Mouse (Mus musculus) heart, embryonic 10.5 days (tissue): ENCODE data around the gene Fggy. TPM values are rescaled to one million over a fixed set of nuclear protein-coding genes. Genes with fewer than 3 reads are reported as not detected.

Experiments used
- DNase-seq: peaks from one replicate; pipeline ENCODE4 v3.0.0-alpha.2; 2017; ENCODE audit warnings: low spot score
- H3K27ac ChIP-seq: fragments of 300-500 bp; sonication (generic); 2 replicates; pipeline ENCODE4 v1.5.1; 2016; ENCODE audit warnings: mild to moderate bottlenecking
- H3K27me3 ChIP-seq: fragments of 300-500 bp; sonication (generic); 2 replicates; pipeline ENCODE4 v1.6.1; 2016; ENCODE audit warnings: mild to moderate bottlenecking; ENCODE audit not compliant: poor library complexity, insufficient read depth, severe bottlenecking
- H3K36me3 ChIP-seq: fragments of 300-500 bp; sonication (generic); 2 replicates; pipeline ENCODE4 v1.6.1; 2016; ENCODE audit warnings: mild to moderate bottlenecking, moderate library complexity
- H3K4me1 ChIP-seq: fragments of 300-500 bp; sonication (generic); 2 replicates; pipeline ENCODE4 v1.6.1; 2016; ENCODE audit warnings: mild to moderate bottlenecking
- H3K4me3 ChIP-seq: fragments of 300-500 bp; sonication (generic); 2 replicates; pipeline ENCODE4 v1.5.1; 2016; ENCODE audit warnings: mild to moderate bottlenecking, moderate library complexity
- H3K9me3 ChIP-seq: fragments of 300-500 bp; sonication (generic); 2 replicates; pipeline ENCODE4 v1.6.1; 2016; ENCODE audit warnings: mild to moderate bottlenecking, moderate library complexity
- WGBS: fragments of 180-500 bp; shearing (Covaris S2); methylation state at CpG from one replicate; pipeline ENCODE4 v1.1.7; 2016; 5-methylcytosine and 5-hydroxymethylcytosine counted together
- polyA plus RNA-seq: library from polyadenylated mRNA; unstranded; fragments of >200 nt; fragmentation: Nextera tagmentation; extraction: Ambion mirVana; gene quantifications from 2 replicates; pipeline ENCODE4 v1.2.1, GENCODE M21; 2016

The Fggy gene
- polyA plus RNA-seq, 1 experiment from 2014 or later: 8.0 TPM

GRCm38 (mm10) chr4:95680756-95681449, 123.6 kb downstream of the Fggy start:
- no peaks in the 10 kb centered on the region for H3K27me3 ChIP-seq
- no peak overlapping the region for H3K27ac ChIP-seq
- H3K9me3 ChIP-seq: no peaks in the 10 kb centered on the region
- 92% methylated on average over 5 of the region's 5 CpGs for WGBS
- H3K4me1 ChIP-seq: peaks cover 11% of the 10 kb centered on the region
- H3K36me3 ChIP-seq: no peaks in the 10 kb centered on the region
- no peak for DNase-seq
- no peak overlapping the region for H3K4me3 ChIP-seq

- Histone ChIP-seq H3K27me3 (no peaks in the 10 kb centered on the region), H3K27ac (no peak overlapping the region), H3K4me3 (no peak overlapping the region), H3K9me3 (no peaks in the 10 kb centered on the region), H3K36me3 (no peaks in the 10 kb centered on the region), H3K4me1 (peaks cover 11% of the 10 kb centered on the region)
- peak; percentile 76 for DNase-seq
- 11% methylated on average over 4 of the region's 4 CpGs for WGBS
These were observed 127.3 kb downstream of the Fggy start for GRCm38 (mm10) chr4:95684522-95685080.

GRCm38 (mm10) chr4:95686775-95687174, 129.5 kb downstream of the Fggy start:
- DNase-seq: no peak
- 82% methylated on average over 2 of the region's 2 CpGs for WGBS
- H3K9me3 ChIP-seq: no peaks in the 10 kb centered on the region
- H3K36me3 ChIP-seq: no peaks in the 10 kb centered on the region
- no peaks in the 10 kb centered on the region for H3K27me3 ChIP-seq
- H3K27ac ChIP-seq: no peak overlapping the region
- H3K4me3 ChIP-seq: no peak overlapping the region
- peaks cover 11% of the 10 kb centered on the region for H3K4me1 ChIP-seq

- Histone ChIP-seq H3K4me3 (no peak overlapping the region), H3K36me3 (no peaks in the 10 kb centered on the region), H3K27ac (no peak overlapping the region), H3K27me3 (no peaks in the 10 kb centered on the region), H3K4me1 (peaks cover 11% of the 10 kb centered on the region), H3K9me3 (no peaks in the 10 kb centered on the region)
- 85% methylated on average over 5 of the region's 5 CpGs for WGBS
- no peak for DNase-seq
These were observed 130.0 kb downstream of the Fggy start for GRCm38 (mm10) chr4:95687350-95687749.

GRCm38 (mm10) chr4:95688159-95688558, 130.9 kb downstream of the Fggy start:
- Histone ChIP-seq H3K36me3 (no peaks in the 10 kb centered on the region), H3K27me3 (no peaks in the 10 kb centered on the region), H3K4me1 (peaks cover 11% of the 10 kb centered on the region), H3K27ac (no peak overlapping the region), H3K4me3 (no peak overlapping the region), H3K9me3 (no peaks in the 10 kb centered on the region)
- 86% methylated on average over 4 of the region's 4 CpGs for WGBS
- no peak for DNase-seq

GRCm38 (mm10) chr4:95700366-95700765, 143.1 kb downstream of the Fggy start:
- Histone ChIP-seq H3K27ac (no peak overlapping the region), H3K9me3 (no peaks in the 10 kb centered on the region), H3K4me1 (no peaks in the 10 kb centered on the region), H3K27me3 (no peaks in the 10 kb centered on the region), H3K4me3 (no peak overlapping the region), H3K36me3 (no peaks in the 10 kb centered on the region)
- 73% methylated on average over 2 of the region's 2 CpGs for WGBS
- no peak for DNase-seq

GRCm38 (mm10) chr4:95707941-95708897, 150.9 kb downstream of the Fggy start:
- H3K27ac ChIP-seq: no peak overlapping the region
- no peak overlapping the region for H3K4me3 ChIP-seq
- no peak for DNase-seq
- H3K4me1 ChIP-seq: no peaks in the 10 kb centered on the region
- no peaks in the 10 kb centered on the region for H3K9me3 ChIP-seq
- no peaks in the 10 kb centered on the region for H3K27me3 ChIP-seq
- WGBS: 76% methylated on average over 5 of the region's 5 CpGs
- no peaks in the 10 kb centered on the region for H3K36me3 ChIP-seq

GRCm38 (mm10) chr4:95709750-95710149, 152.4 kb downstream of the Fggy start:
- 75% methylated on average over 1 of the region's 1 CpGs for WGBS
- no peak for DNase-seq
- Histone ChIP-seq H3K27ac (no peak overlapping the region), H3K9me3 (no peaks in the 10 kb centered on the region), H3K4me1 (no peaks in the 10 kb centered on the region), H3K4me3 (no peak overlapping the region), H3K36me3 (no peaks in the 10 kb centered on the region), H3K27me3 (no peaks in the 10 kb centered on the region)

GRCm38 (mm10) chr4:95712802-95713201, 155.5 kb downstream of the Fggy start:
- DNase-seq: no peak
- Histone ChIP-seq H3K36me3 (no peaks in the 10 kb centered on the region), H3K4me1 (no peaks in the 10 kb centered on the region), H3K4me3 (no peak overlapping the region), H3K27me3 (no peaks in the 10 kb centered on the region), H3K9me3 (no peaks in the 10 kb centered on the region), H3K27ac (no peak overlapping the region)
- WGBS: 86% methylated on average over 1 of the region's 1 CpGs

GRCm38 (mm10) chr4:95713271-95713670, 156.0 kb downstream of the Fggy start:
- H3K9me3 ChIP-seq: no peaks in the 10 kb centered on the region
- WGBS: 70% methylated on average over 3 of the region's 3 CpGs
- no peaks in the 10 kb centered on the region for H3K27me3 ChIP-seq

GRCm38 (mm10) chr4:95716137-95716536, 158.8 kb downstream of the Fggy start:
- no peak overlapping the region for H3K27ac ChIP-seq
- no peaks in the 10 kb centered on the region for H3K4me1 ChIP-seq
- no peaks in the 10 kb centered on the region for H3K36me3 ChIP-seq
- H3K27me3 ChIP-seq: no peaks in the 10 kb centered on the region
- 78% methylated on average over 3 of the region's 3 CpGs for WGBS
- no peak for DNase-seq
- no peaks in the 10 kb centered on the region for H3K9me3 ChIP-seq
- H3K4me3 ChIP-seq: no peak overlapping the region

More at GRCm38 (mm10) chr4:95713271-95713670, 156.0 kb downstream of the Fggy start:
- no peak overlapping the region for H3K4me3 ChIP-seq
- no peak overlapping the region for H3K27ac ChIP-seq
- H3K36me3 ChIP-seq: no peaks in the 10 kb centered on the region
- H3K4me1 ChIP-seq: no peaks in the 10 kb centered on the region
- DNase-seq: no peak

- no peaks in the 10 kb centered on the region for H3K4me1 ChIP-seq
- no peaks in the 10 kb centered on the region for H3K9me3 ChIP-seq
- no peak for DNase-seq
- no peak overlapping the region for H3K4me3 ChIP-seq
- H3K27ac ChIP-seq: no peak overlapping the region
- H3K36me3 ChIP-seq: no peaks in the 10 kb centered on the region
- H3K27me3 ChIP-seq: no peaks in the 10 kb centered on the region
These were observed 166.3 kb downstream of the Fggy start for GRCm38 (mm10) chr4:95723615-95724014.

GRCm38 (mm10) chr4:95726361-95726760, 169.1 kb downstream of the Fggy start:
- H3K4me3 ChIP-seq: no peak overlapping the region
- H3K27ac ChIP-seq: no peak overlapping the region
- H3K4me1 ChIP-seq: no peaks in the 10 kb centered on the region; the same call in 1 of the 2 replicates
- no peaks in the 10 kb centered on the region for H3K36me3 ChIP-seq
- H3K27me3 ChIP-seq: no peaks in the 10 kb centered on the region
- 94% methylated on average over 2 of the region's 2 CpGs for WGBS
- H3K9me3 ChIP-seq: no peaks in the 10 kb centered on the region
- DNase-seq: no peak
